Mouse (Mus musculus): ENCODE results near the gene Tmem274.

Tmem274 gene

DNA sequence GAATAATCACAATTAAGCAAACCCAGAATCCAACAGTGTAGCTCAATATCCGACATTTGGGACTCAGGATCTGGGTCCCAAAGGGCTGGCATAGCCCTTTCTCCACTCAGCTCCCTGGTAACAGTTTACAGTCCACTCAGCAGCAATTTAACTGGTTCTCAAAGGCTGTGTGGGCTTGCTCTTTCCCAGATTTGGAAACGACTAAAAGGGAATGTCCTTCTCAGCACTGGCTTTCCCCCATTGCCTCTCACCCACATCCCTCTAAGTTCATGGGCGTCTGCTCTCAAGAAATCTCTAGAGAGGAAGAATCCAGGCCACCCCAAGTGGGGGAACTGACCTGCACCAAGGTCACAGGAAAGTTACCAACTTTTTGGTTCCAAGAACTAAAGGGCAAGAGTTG lies 7.4 kb downstream of the Tmem274 start:
- no peak for DNase-seq

DNA sequence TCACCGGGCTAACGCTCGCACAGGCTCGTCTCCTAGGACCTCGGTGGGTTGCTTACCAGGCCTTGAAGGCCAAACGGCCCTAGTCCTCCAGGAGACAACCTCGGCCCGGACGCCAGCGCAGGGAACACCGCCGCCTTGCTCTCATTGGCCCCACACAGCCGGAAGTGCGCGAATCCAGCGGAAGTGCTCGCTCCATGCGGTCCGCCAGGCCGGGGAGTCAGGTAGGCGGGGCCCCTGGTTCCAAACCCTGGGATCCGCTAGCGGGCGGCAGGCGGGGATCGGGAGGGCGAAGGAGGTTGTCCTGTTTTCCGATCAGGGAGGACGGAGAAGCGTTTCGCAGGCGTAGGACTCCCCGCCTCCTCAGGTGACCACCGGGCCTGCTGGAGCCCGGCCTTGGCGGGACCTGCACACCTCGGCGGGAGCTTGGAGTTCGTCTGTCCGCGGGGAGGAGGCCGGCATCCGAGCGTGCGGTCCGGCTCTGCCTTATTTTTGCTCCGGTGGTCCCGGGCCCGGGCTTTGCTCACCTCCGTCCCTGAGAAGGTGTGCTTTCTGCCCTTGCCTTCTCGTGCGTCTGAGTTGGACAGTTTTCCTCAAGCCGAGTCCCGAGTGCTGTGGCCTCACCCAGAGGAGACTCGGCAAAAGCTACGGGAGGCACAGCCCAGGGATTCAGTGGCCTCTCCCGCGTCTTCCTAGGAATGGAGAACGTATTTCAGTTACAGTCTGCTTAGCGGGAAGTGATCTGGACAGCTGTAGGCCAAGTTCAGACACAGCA lies 8.1 kb downstream of the Tmem274 start, which contains the start of the genes Nmnat1 and Lzic:
Gene Nmnat1, minus strand, starts transcription at position 150 of the 772 bp plus-strand sequence.
Gene Lzic, plus strand, starts transcription at position 177 of the 772 bp plus-strand sequence.
- DNase-seq = peak; percentile 99

DNA sequence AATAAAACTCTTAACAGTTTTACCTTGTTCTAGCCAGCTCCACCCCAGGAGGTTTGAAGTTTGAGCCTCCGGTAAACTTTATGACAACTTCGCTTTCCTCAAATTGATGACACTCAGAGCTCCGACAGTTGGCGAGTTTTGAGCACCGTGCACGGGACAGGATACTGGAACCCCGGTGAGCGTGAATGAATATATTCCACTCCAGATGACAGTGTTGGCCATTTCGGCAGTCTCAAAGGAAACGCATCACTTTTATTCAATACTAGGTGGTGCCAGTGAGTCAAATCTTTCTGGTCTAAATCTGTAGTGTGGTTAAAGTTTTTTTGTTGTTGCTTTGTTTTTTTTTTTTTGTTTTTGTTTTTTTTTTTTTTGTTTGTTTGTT lies 8.6 kb downstream of the Tmem274 start:
- no peak for DNase-seq

DNA sequence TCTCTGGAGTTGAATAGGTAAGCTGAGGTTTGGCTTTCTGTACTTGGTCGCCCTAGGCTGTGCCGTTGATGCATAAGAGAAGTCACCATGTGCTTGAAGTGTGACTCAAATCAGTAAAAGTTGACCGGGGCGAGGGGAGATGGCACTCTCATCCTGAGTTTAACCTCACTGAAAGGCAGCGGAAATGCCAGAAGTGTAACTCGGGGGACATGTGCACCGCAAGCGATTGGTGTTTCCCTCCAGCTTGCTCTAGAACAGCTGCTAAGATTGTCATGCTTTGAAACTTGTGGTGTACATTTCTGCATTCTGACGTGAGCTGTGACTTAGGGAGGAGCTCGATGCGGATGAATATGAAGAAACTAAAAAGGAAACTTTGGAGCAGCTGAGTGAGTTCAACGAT lies 10.6 kb downstream of the Tmem274 start:
- no peak for DNase-seq

DNA sequence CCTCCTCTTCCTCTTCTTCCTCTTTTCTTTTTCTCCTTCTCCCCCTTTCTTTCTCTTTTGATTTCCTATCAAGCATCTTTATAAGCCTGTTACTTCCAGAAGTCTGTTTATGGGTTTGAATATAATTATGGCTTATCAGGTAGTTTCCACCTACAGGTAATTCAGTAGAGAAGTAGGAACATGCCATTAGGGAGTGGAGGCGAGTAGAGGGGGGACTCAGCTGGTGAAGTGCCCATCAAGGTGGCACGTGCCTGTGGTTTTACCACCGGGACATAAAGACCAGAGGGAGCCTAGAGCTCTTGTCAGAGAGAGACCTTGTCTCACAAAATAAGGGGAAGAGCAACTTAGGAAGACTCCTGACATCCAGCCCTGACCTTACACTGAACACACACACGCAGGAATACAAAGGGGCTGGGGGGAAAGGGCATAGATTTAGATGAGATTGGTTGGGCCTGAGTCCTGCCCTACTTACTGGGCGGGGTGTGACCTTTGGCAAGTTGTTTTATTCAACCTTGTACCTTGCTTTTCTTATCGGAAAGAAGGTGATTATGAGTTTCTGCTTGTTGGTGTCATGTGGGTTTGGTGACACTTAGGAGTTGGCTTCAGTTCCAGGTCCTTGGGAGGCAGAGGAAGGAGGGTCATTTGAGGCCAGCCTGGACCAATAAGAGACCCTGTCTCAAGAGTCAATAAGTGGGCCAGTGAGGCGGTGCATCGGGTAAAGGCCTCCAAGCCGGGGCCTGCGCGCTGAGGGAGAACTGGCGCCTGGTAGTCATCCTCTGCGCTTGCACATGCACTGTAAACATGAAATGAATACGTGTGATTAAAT lies 12.4 kb downstream of the Tmem274 start:
- peak; percentile 98 for DNase-seq

DNA sequence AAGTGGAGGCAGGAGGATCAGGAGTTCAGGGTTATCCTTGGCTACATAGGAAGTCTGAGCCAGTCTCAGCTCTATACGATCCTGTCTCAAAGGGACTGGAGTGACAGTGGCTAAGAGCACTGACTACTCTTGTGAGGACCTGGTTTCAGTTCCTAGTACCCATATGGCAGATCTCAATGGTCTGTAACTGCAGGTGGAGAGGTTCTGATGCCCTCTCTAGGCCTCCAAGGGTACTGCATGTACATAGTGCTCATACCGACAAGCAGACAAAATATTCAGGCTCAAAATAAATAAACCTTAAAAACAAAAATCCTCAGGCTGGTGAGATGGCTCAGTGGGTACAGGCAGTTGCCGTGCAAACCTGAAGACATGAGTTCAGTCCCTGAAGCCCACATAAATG lies 14.0 kb downstream of the Tmem274 start:
- DNase-seq = no peak

DNA sequence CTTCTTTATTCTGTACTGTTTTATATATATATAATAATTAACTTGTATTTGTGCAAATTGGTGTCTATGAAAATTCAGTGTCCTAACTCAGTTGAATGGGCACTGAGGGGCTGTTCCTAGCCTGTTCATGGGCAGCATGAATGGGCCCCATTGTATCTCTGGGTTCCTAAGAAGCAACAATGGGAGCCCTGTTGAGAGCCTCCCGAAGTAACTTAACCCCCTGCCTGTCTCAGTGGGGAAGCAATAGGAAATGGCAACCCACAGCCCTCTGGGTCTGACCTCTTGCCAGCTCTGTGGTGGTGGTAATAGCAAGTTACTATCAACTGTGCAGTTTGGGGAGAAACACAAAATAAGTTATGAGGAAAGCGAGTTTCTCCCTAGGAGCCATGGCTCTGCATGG lies 19.4 kb downstream of the Tmem274 start:
- no peak for DNase-seq

DNA sequence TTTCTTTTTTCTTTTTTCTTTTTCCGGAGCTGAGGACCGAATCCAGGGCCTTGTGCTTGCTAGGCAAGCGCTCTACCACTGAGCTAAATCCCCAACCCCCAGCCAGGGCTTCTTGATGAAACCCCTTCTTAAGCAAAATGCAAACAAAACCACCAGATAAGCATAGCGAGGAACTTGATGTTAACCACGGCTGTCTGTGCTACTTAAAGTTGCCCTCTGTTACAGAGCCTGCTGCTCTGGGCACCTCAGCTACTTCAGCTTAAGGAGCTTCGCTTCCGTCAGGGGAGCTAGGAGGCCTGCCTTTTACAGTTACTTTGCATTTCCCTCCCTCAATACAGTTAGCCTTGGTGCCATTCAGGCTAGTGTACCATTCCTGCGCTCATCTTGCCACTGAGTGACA lies 21.7 kb downstream of the Tmem274 start:
- no peak for DNase-seq

DNA sequence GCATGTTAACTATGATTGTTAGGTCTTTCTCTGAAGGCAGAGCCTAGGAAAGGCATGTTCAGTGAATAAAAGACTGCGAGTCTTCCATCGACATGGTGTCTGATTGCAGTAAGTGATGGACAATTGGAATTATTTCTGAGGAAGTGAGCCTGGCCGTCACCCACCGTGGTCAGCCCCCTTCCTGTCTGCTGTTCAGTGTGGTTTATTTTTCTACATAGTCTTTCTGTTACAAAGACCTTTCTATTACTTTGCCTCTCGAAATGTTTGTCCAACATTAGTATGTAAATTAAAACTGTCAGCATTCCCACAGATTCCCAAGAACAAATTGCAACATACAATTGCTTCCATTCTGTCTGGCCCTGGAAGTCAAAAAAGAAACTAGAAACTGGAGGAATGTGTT lies 22.6 kb downstream of the Tmem274 start:
- no peak for DNase-seq

DNA sequence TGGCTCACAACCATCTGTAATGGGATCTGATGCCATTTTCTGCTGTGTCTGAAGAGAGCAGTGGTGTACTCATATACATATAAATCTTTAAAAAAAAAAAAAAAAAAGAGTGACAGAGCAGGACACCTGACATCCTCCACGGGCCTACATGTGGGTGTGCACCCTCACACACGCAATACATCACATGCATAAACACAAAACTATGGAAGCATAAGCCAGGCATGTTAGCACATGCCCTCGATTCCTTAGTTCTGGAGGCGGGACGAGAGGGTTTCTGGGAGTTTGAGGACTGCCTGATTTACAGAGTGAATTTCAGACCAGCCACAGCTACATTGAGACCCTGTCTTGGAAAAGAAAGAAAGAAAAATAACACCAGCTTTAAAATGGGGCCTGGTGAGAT lies 27.2 kb downstream of the Tmem274 start:
- DNase-seq = no peak

DNA sequence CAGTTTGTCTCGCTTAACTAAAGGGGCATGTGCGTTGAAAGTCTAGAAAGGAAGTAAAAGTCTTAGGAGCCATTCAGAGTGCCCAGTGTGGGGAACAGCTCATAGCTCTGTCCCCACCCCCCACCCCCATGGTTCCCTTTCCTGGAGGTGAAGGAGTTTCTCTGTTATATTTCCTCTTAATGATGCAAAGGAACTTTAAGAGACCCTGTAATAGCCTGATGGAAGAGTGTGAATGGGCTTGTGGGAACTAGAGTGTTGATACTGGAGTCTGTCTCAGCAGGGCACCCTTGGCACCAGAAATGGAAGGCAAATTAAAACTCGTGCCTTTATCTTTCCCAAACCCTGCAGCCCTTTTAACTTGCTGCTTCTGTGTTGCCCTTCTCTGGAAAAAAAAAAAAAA lies 27.7 kb downstream of the Tmem274 start:
- DNase-seq = no peak

DNA sequence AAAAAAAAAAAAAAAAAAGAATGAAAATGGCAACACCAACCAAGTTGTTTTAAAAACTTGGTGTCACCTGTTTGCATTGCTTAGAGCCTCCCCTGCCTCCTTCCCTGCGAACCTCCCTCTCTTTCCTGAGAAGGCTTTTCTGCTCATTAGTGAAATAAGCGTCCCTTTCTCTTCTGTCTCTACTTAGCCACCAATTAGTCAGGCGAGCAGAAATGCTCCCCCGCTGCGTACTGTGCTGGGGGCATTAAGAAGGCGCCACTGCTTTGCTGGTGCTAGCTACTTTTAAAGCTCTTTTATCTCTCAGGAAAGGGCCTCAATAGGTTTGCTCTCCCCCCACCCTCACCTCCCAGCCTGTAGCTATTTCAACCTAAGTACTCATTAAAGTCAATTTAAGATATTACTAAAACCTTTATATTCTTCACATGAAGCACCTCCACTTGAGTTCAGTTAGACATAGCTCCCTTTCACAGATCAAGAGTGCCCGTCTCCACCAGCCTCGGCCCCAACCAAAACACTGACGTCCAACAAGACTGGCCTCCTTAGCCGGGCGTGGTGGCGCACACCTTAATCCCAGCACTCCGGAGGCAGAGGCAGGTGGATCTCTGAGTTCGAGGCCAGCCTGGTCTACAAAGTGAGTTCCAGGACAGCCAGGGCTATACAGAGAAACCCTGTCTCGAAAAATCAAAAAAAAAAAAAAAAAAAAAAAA lies 28.2 kb downstream of the Tmem274 start:
- DNase-seq = no peak

DNA sequence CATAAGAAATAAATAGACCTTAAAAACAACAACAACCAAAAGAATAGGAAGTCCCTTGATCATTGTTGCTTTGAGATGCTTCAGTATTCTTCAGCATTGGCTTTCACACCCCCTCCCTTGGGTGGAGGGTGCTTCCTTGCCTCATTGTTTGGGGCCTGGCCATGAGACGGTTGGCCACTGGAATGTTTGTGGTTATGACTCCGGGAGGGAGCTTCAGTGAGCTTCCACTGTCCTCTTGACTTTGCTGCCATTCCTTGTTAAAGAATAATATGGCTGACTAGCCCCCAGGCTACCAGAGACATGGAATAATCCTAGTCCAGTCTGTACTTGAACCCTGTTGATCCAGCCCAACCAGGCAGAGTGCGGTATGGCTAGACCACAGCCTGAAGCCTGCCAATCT lies 29.7 kb downstream of the Tmem274 start:
- no peak for DNase-seq

DNA sequence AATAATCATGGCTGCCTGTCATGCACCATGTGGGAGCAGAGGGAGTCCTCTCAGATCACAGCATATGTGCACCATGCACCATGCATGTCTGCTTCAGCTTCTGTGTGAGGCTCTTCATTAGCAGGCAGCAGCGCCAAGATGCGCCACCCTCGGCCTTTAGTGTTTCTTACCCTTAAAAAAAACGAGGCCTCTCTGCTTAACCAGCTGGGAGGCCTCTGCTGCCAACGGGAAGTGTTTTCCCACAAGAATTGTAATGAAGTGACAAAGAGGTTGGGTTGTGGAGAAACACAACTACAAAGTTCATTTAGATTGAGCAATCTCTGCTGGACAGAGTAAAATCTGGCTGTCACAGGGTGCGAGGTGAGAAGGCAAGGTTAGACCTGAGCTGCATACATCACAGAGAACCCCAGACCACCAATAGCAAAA lies 34.1 kb downstream of the Tmem274 start:
- no peak for DNase-seq

DNA sequence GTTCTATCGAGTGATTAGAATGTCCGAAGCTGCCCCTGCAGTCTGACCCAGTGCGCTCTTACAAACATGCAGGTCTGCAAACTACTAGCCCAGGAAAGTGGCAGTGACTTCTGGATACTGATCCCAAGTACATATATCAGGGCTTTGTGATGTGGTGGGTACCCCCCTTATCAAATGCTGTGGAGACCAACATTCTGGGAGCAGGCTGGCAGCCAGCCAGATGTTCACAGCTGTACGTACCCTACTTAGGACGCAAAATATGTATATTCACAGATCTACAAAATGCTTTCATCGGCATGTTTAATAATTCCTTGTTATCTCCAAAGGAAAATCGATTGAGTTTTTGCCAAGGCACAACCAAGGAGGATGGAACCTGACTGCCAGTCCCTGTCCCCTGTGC lies 34.9 kb downstream of the Tmem274 start:
- DNase-seq = no peak

DNA sequence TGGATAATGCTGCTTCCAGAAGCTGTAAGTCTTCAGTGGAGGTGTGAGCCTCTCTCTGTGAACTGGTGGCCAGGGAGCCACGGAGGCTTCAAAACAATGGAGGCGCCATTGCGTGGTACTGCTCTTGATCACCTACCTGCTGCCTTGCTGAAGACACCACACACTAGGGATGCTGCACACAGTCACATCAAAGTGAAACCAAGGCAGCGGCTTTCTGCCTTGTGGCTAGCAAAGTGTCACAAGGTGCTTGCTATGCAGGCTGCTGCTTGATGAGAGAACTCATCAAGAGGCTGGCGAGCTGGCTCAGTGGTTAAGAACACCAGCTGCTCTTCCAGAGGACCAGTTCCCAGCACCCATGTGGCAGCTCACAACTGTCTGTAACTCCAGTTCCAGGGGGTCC lies 38.5 kb downstream of the Tmem274 start:
- DNase-seq = no peak

DNA sequence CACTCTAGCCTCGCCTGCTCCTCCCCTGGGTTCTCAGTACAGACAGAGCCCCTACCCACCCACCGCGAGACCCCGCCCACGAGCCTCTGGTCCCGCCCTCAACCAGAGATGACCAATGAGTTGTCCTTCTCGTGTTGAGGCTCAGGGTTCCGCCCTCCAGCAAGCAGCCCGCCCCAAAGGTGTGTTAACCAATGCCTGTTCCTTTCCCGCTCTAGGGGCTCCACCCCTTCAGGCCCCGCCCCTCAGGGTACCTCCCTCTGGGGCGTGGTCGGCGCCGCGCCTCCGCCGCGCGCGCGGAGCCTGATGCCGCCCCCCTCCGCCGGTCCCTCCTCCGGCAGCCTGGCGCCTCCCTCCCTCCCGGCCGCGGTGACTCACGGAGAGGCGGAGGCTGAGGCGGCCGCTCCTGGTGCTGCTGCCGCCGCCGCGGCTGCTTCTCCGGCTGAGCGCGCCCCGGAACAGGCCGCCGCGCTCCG lies 40.7 kb downstream of the Tmem274 start, which contains the start of gene Ctnnbip1:
Gene Ctnnbip1, plus strand, starts transcription at position 369 of the 473 bp plus-strand sequence.
- DNase-seq = peak; percentile 100

DNA sequence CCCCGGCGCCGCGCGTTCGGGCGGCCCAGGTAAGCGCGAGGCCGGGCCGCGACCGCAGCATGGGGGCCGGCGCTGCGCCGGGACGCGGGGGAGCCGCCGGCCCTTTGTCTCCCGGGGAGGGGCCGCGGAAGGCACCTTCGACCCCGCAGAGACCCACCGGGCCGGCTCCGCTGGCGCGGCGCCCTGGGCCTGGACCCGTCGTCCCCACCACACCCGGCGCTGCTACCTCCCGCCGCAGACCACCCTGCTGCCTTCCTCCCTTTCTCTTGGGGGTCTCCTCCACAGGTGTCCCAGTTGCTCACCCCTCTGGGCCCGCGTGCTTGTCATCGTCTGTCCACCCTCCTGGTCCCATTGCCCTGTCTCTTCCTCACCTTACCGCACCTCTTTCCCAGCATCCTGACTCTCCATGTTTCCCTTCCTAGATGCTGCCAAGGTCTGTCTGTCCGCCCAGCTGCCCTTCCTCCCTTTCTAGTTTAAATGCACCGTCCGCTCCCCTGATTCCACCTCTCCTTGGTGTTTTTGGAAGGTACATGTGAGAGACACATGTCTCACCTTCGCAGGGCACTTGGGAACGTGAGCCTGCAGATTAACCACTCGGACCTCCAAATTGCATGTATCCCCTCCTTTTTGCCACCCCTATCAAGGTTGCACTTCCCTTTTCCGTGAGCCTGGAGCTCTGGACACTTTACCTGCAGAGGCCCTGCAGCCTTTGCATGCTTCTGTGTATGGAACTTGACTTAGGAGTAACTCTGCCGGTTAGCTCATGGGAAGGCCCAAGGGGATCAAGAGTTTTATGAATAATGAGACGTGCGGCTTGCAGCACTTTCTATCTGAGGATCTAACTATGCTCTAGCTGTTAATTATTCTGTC lies 41.4 kb downstream of the Tmem274 start:
- peak; percentile 92 for DNase-seq

DNA sequence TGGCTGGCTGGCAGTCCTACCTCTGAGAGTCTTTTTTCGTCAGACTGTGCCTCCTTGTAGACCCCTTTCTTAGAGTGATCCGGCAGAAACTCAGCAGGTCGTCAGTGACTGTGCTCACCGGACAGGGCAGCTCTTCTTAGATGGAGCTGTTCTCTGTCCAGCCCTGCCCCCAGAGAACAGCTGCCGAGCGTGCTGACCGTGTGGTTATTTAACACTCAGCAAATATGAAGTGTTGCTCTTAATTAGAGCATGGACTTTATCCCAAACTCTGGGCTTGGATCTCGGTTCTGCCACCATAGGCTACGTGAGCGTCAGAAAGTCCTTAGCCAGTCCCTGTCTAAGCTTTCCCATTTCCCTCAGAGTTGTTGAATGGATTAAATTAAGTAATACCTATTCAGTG lies 44.1 kb downstream of the Tmem274 start:
- DNase-seq = no peak

DNA sequence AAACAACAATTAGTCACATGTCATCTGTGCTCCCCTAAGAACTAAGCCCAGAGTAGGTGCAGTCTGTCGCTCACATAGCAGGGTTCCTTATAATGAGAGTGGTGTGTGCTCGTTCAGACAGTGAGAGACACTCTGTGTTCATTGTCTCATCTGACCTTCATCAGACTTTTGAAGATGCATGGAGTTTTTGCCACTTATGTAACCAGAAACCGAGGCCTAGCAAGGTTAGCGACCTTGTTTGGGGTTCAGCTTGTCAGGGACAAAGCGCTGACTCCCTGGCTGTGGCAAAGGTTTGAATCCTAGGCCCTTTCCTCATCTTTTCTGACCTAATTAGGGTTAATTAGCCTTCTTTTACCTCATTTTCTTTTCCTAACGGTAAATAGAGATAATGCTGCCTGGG lies 46.8 kb downstream of the Tmem274 start:
- DNase-seq = no peak

DNA sequence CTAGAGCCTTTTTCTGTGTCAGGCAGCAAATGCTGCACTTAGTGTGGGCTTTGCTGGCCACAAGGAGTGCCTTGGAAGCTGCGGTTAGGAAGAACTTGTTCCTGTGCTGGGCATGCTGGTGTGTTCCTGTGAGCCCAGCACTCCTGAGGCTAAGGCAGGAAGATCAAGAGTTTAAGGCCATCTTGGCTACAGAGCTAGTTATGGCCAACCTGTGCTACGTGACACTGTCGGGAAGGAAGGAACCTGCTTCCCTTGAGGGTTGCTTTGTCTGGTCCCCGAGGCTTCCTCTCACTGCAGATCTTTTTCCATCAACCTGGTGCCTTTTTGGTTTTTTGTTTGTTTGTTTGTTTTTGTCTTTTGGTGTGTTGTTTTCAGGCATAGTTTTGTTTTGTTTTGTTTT lies 48.0 kb downstream of the Tmem274 start:
- peak; percentile 92 for DNase-seq

DNA sequence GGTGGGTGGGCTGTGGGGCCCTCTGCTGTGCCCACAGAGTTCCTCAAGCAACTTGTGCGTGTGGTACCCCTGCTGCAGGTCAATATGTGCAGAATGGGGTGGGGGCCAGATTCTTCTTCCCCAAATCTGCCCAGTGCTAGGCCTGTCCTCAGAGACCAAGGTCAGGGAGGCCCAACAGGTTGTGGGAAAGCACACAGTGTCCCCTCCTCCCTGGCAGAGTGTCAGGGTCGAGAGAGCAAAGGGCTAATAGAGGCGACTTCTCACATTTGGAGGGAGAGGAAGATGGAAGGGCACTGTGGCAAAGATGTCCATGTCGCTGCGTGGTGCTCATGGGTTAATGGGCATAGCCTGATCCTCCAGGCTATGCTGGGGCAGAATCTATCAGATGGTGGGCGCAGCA lies 48.6 kb downstream of the Tmem274 start:
- no peak for DNase-seq

Measured in heart, adult 11 months (tissue).